Mouse (Mus musculus) liver, embryonic 14.5 days (tissue): ENCODE results near the gene Pdp2.

Experiments used
- CTCF ChIP-seq: IDR thresholded peaks from 2 replicates; pipeline ENCODE4 v1.5.1; 2016; ENCODE audit warnings: antibody characterized with exemption, low read depth, control low read depth
- EP300 ChIP-seq: IDR thresholded peaks from 2 replicates; pipeline ENCODE4 v1.6.1; 2016; ENCODE audit warnings: antibody characterized with exemption, low read depth

- TF ChIP-seq CTCF (no peak), EP300 (no peak)
Measured at GRCm38 (mm10) chr8:104611613-104612012, 20.4 kb downstream of the Pdp2 start.
